In genomic region chr9:44688013-44688412, GRCm38 (mm10) we compare ENCODE assay signal across 34 mouse cellular contexts. TPM values are rescaled to one million over a fixed set of nuclear protein-coding genes. Genes with fewer than 3 reads are reported as not detected.
DNase-seq lines count a peak whose midpoint lies in the region; ATAC-seq and TF ChIP-seq lines count a peak whose summit lies in the region.
"Had no signal": no experiment of that assay in that cellular context is flagged by ENCODE, and none has a peak within 500 bp of the region (broad histone marks: within the 10 kb centered on the region; RNA-seq: fewer than 3 reads in every experiment).

No protein-coding gene starts in this region.

- peaks cover 44% of the 10 kb centered on the region for H3K4me1 ChIP-seq in forebrain, embryonic 13.5 days
- peaks cover 43% of the 10 kb centered on the region for H3K4me1 ChIP-seq in forebrain, embryonic 10.5 days
- peaks cover 15% of the 10 kb centered on the region for H3K4me1 ChIP-seq in hindbrain, postnatal 0 days (ENCODE audit: insufficient read depth, low read length)
- H3K4me1 ChIP-seq in hindbrain, embryonic 16.5 days (ENCODE audit: control insufficient read depth, insufficient read depth, low read depth, low read length) = peaks cover 20% of the 10 kb centered on the region
- peaks cover 26% of the 10 kb centered on the region for H3K4me1 ChIP-seq in neural tube, embryonic 13.5 days (replicated peaks)
- peaks cover 22% of the 10 kb centered on the region for H3K4me1 ChIP-seq in neural tube, embryonic 15.5 days
- peaks cover 41% of the 10 kb centered on the region for H3K4me1 ChIP-seq in embryonic facial prominence, embryonic 10.5 days

- H3K27ac ChIP-seq in forebrain, embryonic 13.5 days = peak overlapping the region; percentile 68
- H3K27ac ChIP-seq in forebrain, embryonic 10.5 days = no peak overlapping the region
- no peak overlapping the region for H3K27ac ChIP-seq in hindbrain, postnatal 0 days
- no peak overlapping the region for H3K27ac ChIP-seq in hindbrain, embryonic 16.5 days (ENCODE audit: low read depth, low read length)
- H3K27ac ChIP-seq in neural tube, embryonic 13.5 days (replicated peaks) = no peak overlapping the region
- H3K27ac ChIP-seq in neural tube, embryonic 15.5 days (replicated peaks) = no peak overlapping the region
- no peak overlapping the region for H3K27ac ChIP-seq in embryonic facial prominence, embryonic 10.5 days (replicated peaks)
- H3K27ac ChIP-seq: embryonic facial prominence, embryonic 12.5 days; embryonic facial prominence, embryonic 15.5 days; heart, adult 2 months; heart, embryonic 10.5 days; heart, embryonic 13.5 days; hindbrain, embryonic 15.5 days had no signal

- H3K36me3 ChIP-seq in forebrain, embryonic 13.5 days (ENCODE audit: poor library complexity, severe bottlenecking) = peaks cover 52% of the 10 kb centered on the region
- peaks cover 66% of the 10 kb centered on the region for H3K36me3 ChIP-seq in forebrain, embryonic 10.5 days (replicated peaks)
- peaks cover 20% of the 10 kb centered on the region; the same call in 1 of the 2 replicates for H3K36me3 ChIP-seq in hindbrain, postnatal 0 days (ENCODE audit: insufficient read depth, low read length)
- H3K36me3 ChIP-seq in hindbrain, embryonic 16.5 days (ENCODE audit: control insufficient read depth, insufficient read depth, low read length) = peaks cover 10% of the 10 kb centered on the region
- H3K36me3 ChIP-seq in neural tube, embryonic 13.5 days = peaks cover 64% of the 10 kb centered on the region
- H3K36me3 ChIP-seq in neural tube, embryonic 15.5 days = peaks cover 40% of the 10 kb centered on the region
- peaks cover 71% of the 10 kb centered on the region for H3K36me3 ChIP-seq in embryonic facial prominence, embryonic 10.5 days (replicated peaks)

- H3K4me3 ChIP-seq in forebrain, embryonic 13.5 days = no peak overlapping the region
- H3K4me3 ChIP-seq in forebrain, embryonic 10.5 days = no peak overlapping the region
- no peak overlapping the region for H3K4me3 ChIP-seq in hindbrain, postnatal 0 days (ENCODE audit: low read length)
- no peak overlapping the region for H3K4me3 ChIP-seq in hindbrain, embryonic 16.5 days (ENCODE audit: low read length)
- no peak overlapping the region for H3K4me3 ChIP-seq in neural tube, embryonic 13.5 days
- no peak overlapping the region for H3K4me3 ChIP-seq in neural tube, embryonic 15.5 days (replicated peaks)
- H3K4me3 ChIP-seq in embryonic facial prominence, embryonic 10.5 days = no peak overlapping the region
- H3K4me3 ChIP-seq: embryonic facial prominence, embryonic 12.5 days; embryonic facial prominence, embryonic 15.5 days; forebrain, embryonic 12.5 days; heart, adult 2 months; heart, embryonic 10.5 days; heart, embryonic 13.5 days; hindbrain, embryonic 15.5 days had no signal

- WGBS in forebrain, embryonic 13.5 days = 87% methylated on average over 9 of the region's 9 CpGs
- 74% methylated on average over 9 of the region's 9 CpGs for WGBS in forebrain, embryonic 10.5 days
- 54% methylated on average over 9 of the region's 9 CpGs for WGBS in hindbrain, postnatal 0 days
- WGBS in hindbrain, embryonic 16.5 days = 59% methylated on average over 9 of the region's 9 CpGs
- WGBS in neural tube, embryonic 13.5 days = 62% methylated on average over 9 of the region's 9 CpGs
- WGBS in neural tube, embryonic 15.5 days = 68% methylated on average over 9 of the region's 9 CpGs
- 56% methylated on average over 9 of the region's 9 CpGs for WGBS in embryonic facial prominence, embryonic 10.5 days

- DNase-seq in forebrain, embryonic 10.5 days (ENCODE audit: extremely low spot score, low spot score) = no peak
- peak; percentile 31 for DNase-seq in hindbrain, postnatal 0 days (ENCODE audit: low spot score)
- DNase-seq in embryonic facial prominence, embryonic 10.5 days (ENCODE audit: low spot score) = peak; percentile 37
- DNase-seq in urinary bladder, postnatal 4 days (ENCODE audit: low spot score in 2 of 2) = no peak
- DNase-seq: adrenal gland, adult 8-10 months; adrenal gland, postnatal 25 days; cerebellum, adult 18-20 months; cerebellum, adult 9-10 months; cerebellum, postnatal 36 days; gastrocnemius, postnatal 10 days; gastrocnemius, postnatal 36 days; heart, adult 2 months; heart, postnatal 14 days; heart, postnatal 4 days had no signal

- H3K27me3 ChIP-seq in forebrain, embryonic 13.5 days = no peaks in the 10 kb centered on the region
- no peaks in the 10 kb centered on the region for H3K27me3 ChIP-seq in forebrain, embryonic 10.5 days (ENCODE audit: poor library complexity, severe bottlenecking)
- no peaks in the 10 kb centered on the region for H3K27me3 ChIP-seq in hindbrain, postnatal 0 days (ENCODE audit: insufficient read depth, low read length)
- no peaks in the 10 kb centered on the region for H3K27me3 ChIP-seq in hindbrain, embryonic 16.5 days (replicated peaks; ENCODE audit: control insufficient read depth, insufficient read depth, low read length)
- no peaks in the 10 kb centered on the region for H3K27me3 ChIP-seq in neural tube, embryonic 13.5 days
- H3K27me3 ChIP-seq in neural tube, embryonic 15.5 days (replicated peaks) = no peaks in the 10 kb centered on the region
- no peaks in the 10 kb centered on the region for H3K27me3 ChIP-seq in embryonic facial prominence, embryonic 10.5 days (replicated peaks; ENCODE audit: low read depth, poor library complexity, severe bottlenecking)
- H3K27me3 ChIP-seq: embryonic facial prominence, embryonic 12.5 days; embryonic facial prominence, embryonic 15.5 days; forebrain, embryonic 12.5 days; heart, embryonic 13.5 days; hindbrain, embryonic 15.5 days had no signal

- no peak for ATAC-seq in forebrain, embryonic 13.5 days
- no peak for ATAC-seq in hindbrain, postnatal 0 days
- no peak for ATAC-seq in hindbrain, embryonic 16.5 days
- no peak for ATAC-seq in neural tube, embryonic 13.5 days (ENCODE audit: low read depth)
- ATAC-seq in neural tube, embryonic 15.5 days (ENCODE audit: low FRiP score) = no peak
- ATAC-seq: activated CD4-positive, CD25-positive, alpha-beta regulatory T cell, adult 4 months; CD4-positive, CD25-positive, alpha-beta regulatory T cell, adult 4 months; forebrain, embryonic 16.5 days; inflammation-experienced regulatory T-cells, adult 6 months; intestine, embryonic 16.5 days had no signal

- H3K4me2 ChIP-seq in forebrain, embryonic 13.5 days = no peak overlapping the region
- H3K4me2 ChIP-seq in hindbrain, postnatal 0 days (ENCODE audit: low read depth, low read length) = no peak overlapping the region
- no peak overlapping the region for H3K4me2 ChIP-seq in hindbrain, embryonic 16.5 days (ENCODE audit: low read length)
- no peak overlapping the region for H3K4me2 ChIP-seq in neural tube, embryonic 13.5 days
- no peak overlapping the region for H3K4me2 ChIP-seq in neural tube, embryonic 15.5 days
- H3K4me2 ChIP-seq: embryonic facial prominence, embryonic 12.5 days; embryonic facial prominence, embryonic 15.5 days; forebrain, embryonic 12.5 days; heart, embryonic 13.5 days; hindbrain, embryonic 15.5 days had no signal

- no peaks in the 10 kb centered on the region for H3K9me3 ChIP-seq in forebrain, embryonic 13.5 days (replicated peaks)
- H3K9me3 ChIP-seq in forebrain, embryonic 10.5 days = no peaks in the 10 kb centered on the region
- no peaks in the 10 kb centered on the region for H3K9me3 ChIP-seq in hindbrain, postnatal 0 days (ENCODE audit: low read length)
- H3K9me3 ChIP-seq in hindbrain, embryonic 16.5 days (ENCODE audit: control insufficient read depth, low read length) = no peaks in the 10 kb centered on the region
- H3K9me3 ChIP-seq in neural tube, embryonic 13.5 days = no peaks in the 10 kb centered on the region
- no peaks in the 10 kb centered on the region for H3K9me3 ChIP-seq in neural tube, embryonic 15.5 days (replicated peaks)
- H3K9me3 ChIP-seq in embryonic facial prominence, embryonic 10.5 days = no peaks in the 10 kb centered on the region
- H3K9me3 ChIP-seq: embryonic facial prominence, embryonic 12.5 days; embryonic facial prominence, embryonic 15.5 days; forebrain, embryonic 12.5 days; heart, embryonic 10.5 days; heart, embryonic 13.5 days; hindbrain, embryonic 15.5 days had no signal

- no peak overlapping the region; the same call in 1 of the 2 replicates for H3K9ac ChIP-seq in forebrain, embryonic 13.5 days
- no peak overlapping the region for H3K9ac ChIP-seq in hindbrain, postnatal 0 days (replicated peaks; ENCODE audit: low read length)
- no peak overlapping the region for H3K9ac ChIP-seq in hindbrain, embryonic 16.5 days (ENCODE audit: low read depth, low read length)
- 0 out of 2 replicates have a peak overlapping the region, but pooled peaks have one; percentile 28 for H3K9ac ChIP-seq in neural tube, embryonic 13.5 days
- H3K9ac ChIP-seq in neural tube, embryonic 15.5 days (replicated peaks) = no peak overlapping the region
- H3K9ac ChIP-seq: embryonic facial prominence, embryonic 12.5 days; embryonic facial prominence, embryonic 15.5 days; forebrain, embryonic 12.5 days; heart, embryonic 13.5 days; hindbrain, embryonic 15.5 days had no signal

- TF ChIP-seq CTCF in hindbrain, postnatal 0 days (IDR thresholded peaks at IDR 0.05; ENCODE audit: low read depth) = no peak

RNA-seq across cellular contexts. Expression of gene Treh, which starts 15.0 kb away (rescaled TPM):
- polyA plus RNA-seq in forebrain, embryonic 13.5 days (2015; fragmentation: Nextera tagmentation; extraction: Ambion mirVana) = not detected in 2 replicates
- polyA plus RNA-seq in forebrain, embryonic 10.5 days (2016; fragmentation: Nextera tagmentation; extraction: Ambion mirVana) = not detected in 2 replicates
- not detected in 2 replicates for total RNA-seq in hindbrain, postnatal 0 days (2014; rRNA removed)
- polyA plus RNA-seq in hindbrain, postnatal 0 days (2015; fragmentation: Nextera tagmentation; extraction: Ambion mirVana) = not detected in 2 replicates
- polyA plus RNA-seq in hindbrain, embryonic 16.5 days (2015; fragmentation: Nextera tagmentation; extraction: Ambion mirVana) = not detected in 2 replicates
- polyA plus RNA-seq in neural tube, embryonic 13.5 days (2015; fragmentation: Nextera tagmentation; extraction: Ambion mirVana) = not detected in 2 replicates
- polyA plus RNA-seq in neural tube, embryonic 15.5 days (2015; fragmentation: Nextera tagmentation; extraction: Ambion mirVana) = not detected in 2 replicates
- not detected in 2 replicates for polyA plus RNA-seq in embryonic facial prominence, embryonic 10.5 days (2016; fragmentation: Nextera tagmentation; extraction: Ambion mirVana)
- total RNA-seq: adrenal gland, adult 8-10 months; adrenal gland, postnatal 25 days; ES-E14; gastrocnemius, adult 18-20 months; gastrocnemius, postnatal 10 days; gastrocnemius, postnatal 36 days; granulocyte monocyte progenitor cell, adult 5-6 weeks; heart, adult 2 months; heart, postnatal 14 days; heart, postnatal 4 days had no signal
- polyA plus RNA-seq: activated CD4-positive, CD25-positive, alpha-beta regulatory T cell, adult 4 months; brain, embryonic 14.5 days; C2C12; CD4-positive, CD25-positive, alpha-beta regulatory T cell, adult 4 months; embryonic facial prominence, embryonic 12.5 days; embryonic facial prominence, embryonic 15.5 days; forebrain, embryonic 12.5 days; forebrain, embryonic 16.5 days; heart, adult 2 months; heart, embryonic 10.5 days; heart, embryonic 13.5 days; hindbrain, embryonic 15.5 days; inflammation-experienced regulatory T-cells, adult 6 months had no signal

RNA-seq across cellular contexts. Expression of gene Phldb1, which starts 47.0 kb away (rescaled TPM):
- 36.4 and 40.9 TPM in 2 replicates for polyA plus RNA-seq in forebrain, embryonic 13.5 days (2015; fragmentation: Nextera tagmentation; extraction: Ambion mirVana)
- 37.8 and 44.7 TPM in 2 replicates for polyA plus RNA-seq in forebrain, embryonic 10.5 days (2016; fragmentation: Nextera tagmentation; extraction: Ambion mirVana)
- 114 and 152 TPM in 2 replicates for total RNA-seq in hindbrain, postnatal 0 days (2014; rRNA removed)
- 31.9 and 35.3 TPM in 2 replicates for polyA plus RNA-seq in hindbrain, postnatal 0 days (2015; fragmentation: Nextera tagmentation; extraction: Ambion mirVana)
- polyA plus RNA-seq in hindbrain, embryonic 16.5 days (2015; fragmentation: Nextera tagmentation; extraction: Ambion mirVana) = 37.4 and 44.2 TPM in 2 replicates
- polyA plus RNA-seq in neural tube, embryonic 13.5 days (2015; fragmentation: Nextera tagmentation; extraction: Ambion mirVana) = 42.5 and 43.7 TPM in 2 replicates
- polyA plus RNA-seq in neural tube, embryonic 15.5 days (2015; fragmentation: Nextera tagmentation; extraction: Ambion mirVana) = 30.2 and 36.1 TPM in 2 replicates
- 48.4 and 51.1 TPM in 2 replicates for polyA plus RNA-seq in embryonic facial prominence, embryonic 10.5 days (2016; fragmentation: Nextera tagmentation; extraction: Ambion mirVana)

Comparison
In these comparisons a context has a peak if more than half of its experiments do, and no peak if none do; other contexts are left out.
1. DNase-seq: peak in hindbrain, postnatal 0 days (single experiment) and embryonic facial prominence, embryonic 10.5 days (single experiment); none in forebrain, embryonic 10.5 days (single experiment) and urinary bladder, postnatal 4 days (0 of 2).